Mouse (Mus musculus) small intestine, adult 2 months (tissue): Measurements from ENCODE around the gene Catsperb.
"Not testable (repeated sequence)": the region's sequence is repeated elsewhere in the genome, so short reads cannot be mapped to it uniquely, and the experiment has no call there.

ENCODE experiments used
- CTCF ChIP-seq: fragments of 200-500 bp; IDR thresholded peaks from 2 replicates; pipeline ENCODE4 v1.5.1; 2012; ENCODE audit warnings: low read depth, mild to moderate bottlenecking, control low read depth, inconsistent platforms, low read length, moderate library complexity, mixed read lengths; ENCODE audit not compliant: insufficient replicate concordance, insufficient read length; ENCODE audit errors: extremely low read depth
- POLR2A ChIP-seq: fragments of 200-500 bp; IDR thresholded peaks from 2 replicates; pipeline ENCODE4 v1.6.1; 2012; ENCODE audit warnings: low read depth, mild to moderate bottlenecking, control low read depth, inconsistent platforms, low read length, moderate library complexity

DNA sequence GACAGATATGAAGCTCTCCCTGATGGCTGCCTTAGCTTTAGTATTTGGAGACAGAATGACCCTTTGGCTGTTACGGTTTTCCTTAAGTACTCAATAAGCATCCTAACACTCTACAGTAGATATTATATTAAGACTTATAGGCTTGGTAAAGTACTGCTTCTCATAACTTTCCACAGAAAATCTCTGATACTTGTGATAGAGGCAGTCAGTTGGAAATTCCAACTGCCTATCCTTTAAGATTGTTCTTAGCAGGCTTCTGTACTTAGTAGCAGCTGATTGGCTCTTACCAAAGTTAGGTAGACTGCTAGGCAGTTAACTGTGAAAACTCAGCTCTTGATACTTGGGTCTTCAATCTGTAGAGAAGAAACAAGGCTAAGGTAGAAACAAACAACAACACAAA lies at the start of gene Catsperb:
- TF ChIP-seq CTCF, POLR2A: not testable (repeated sequence)
